Mouse (Mus musculus) heart, adult 2 months (tissue): Measurements from ENCODE around the gene Vps13d.

Source experiments
- CTCF ChIP-seq: fragments of 200-600 bp; IDR thresholded peaks from 2 replicates; pipeline ENCODE4 v1.8.1; 2022; ENCODE audit warnings: antibody characterized with exemption, mild to moderate bottlenecking, moderate library complexity
- EP300 ChIP-seq: fragments of 200-500 bp; IDR thresholded peaks from 2 replicates; pipeline ENCODE4 v1.6.1; 2011; ENCODE audit warnings: low read depth, low read length, control low read depth; ENCODE audit not compliant: insufficient read depth
- POLR2A ChIP-seq: fragments of 200-500 bp; IDR thresholded peaks from 2 replicates; pipeline ENCODE4 v1.6.1; 2011; ENCODE audit warnings: mild to moderate bottlenecking, low read depth, low read length, control low read depth; ENCODE audit not compliant: insufficient read depth

DNA sequence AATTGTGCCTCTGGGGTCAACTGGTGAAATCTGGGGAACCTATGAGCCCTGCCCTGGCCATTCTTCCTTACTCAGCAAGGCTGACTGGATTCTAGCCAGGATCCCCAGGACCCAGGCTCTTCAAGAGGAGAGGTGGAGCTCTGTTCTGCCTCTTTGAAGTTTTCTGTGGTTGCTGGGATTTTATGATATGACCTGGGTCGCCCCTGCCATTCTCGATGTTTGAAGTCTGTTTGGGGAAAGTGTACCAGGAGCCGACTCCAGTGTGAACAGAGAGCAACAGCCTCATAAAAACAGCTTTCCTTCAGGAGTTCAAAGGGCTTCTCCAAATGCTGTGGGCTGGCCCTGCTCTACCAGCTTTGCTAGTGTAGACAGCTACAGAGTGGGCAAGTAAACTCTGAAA is 185.4 kb downstream of the Vps13d start:
- TF ChIP-seq POLR2A (no peak), CTCF (no peak), EP300 (no peak)
